Mouse (Mus musculus): ENCODE data around the gene Rassf6. TPM values are rescaled to one million over a fixed set of nuclear protein-coding genes. Genes with fewer than 3 reads are reported as not detected.

The Rassf6 gene
- polyA plus RNA-seq (2016; fragmentation: Nextera tagmentation; extraction: Ambion mirVana) = 0.41 and 0.73 TPM in 2 replicates

GRCm38 (mm10) chr5:90640286-90641217, at the start of gene Rassf6:
Gene Rassf6 (minus strand): TSS chr5:90640657.
- Histone ChIP-seq H3K9me3 (replicated peaks) (no peaks in the 10 kb centered on the region), H3K4me1 (peaks cover 7% of the 10 kb centered on the region), H3K27me3 (ENCODE audit: low read depth, poor library complexity, severe bottlenecking) (peaks cover 12% of the 10 kb centered on the region; the same call in 1 of the 2 replicates), H3K4me3 (peak within 1 kb of the TSS; percentile 56), H3K27ac (peak within 1 kb of the TSS; percentile 63), H3K36me3 (no peaks in the 10 kb centered on the region)
- DNase-seq (ENCODE audit: low spot score) = peak; percentile 48
- 12% methylated on average over 26 of the region's 26 CpGs for WGBS

DNA sequence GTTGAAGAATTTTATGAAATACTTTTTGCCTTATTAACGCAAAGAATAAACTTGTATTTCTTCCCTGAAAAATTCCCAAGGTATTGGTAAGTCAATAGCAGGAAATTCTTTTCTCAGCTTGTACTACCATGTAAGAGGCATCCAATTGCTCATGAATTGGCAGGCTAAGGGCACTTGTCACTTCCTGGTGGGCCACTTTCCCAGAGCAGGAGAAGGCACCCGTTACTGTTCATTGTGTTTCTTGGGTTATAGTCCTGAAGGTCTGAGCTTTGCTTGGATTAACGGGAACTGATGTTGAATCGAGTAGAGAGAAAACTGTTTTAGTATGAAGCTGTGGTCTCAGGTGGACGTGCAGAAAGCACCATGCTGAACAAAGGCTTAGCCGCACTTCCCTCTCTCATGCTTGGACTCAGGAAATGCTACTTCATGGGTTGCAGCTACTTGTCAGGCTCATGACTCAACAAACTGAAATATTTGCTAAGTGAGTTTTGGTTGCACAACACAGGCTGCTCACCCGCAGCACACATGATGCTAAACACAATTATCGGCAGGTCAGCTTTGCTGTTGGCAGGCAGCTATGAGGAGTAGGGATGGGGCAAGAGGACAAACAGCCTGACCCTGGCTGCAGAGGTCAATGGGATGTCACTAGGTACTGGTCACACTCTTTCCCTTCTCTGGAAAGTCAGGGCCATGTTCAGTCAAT, 49.1 kb upstream of the Rassf6 start:
- H3K27me3 ChIP-seq (ENCODE audit: low read depth, poor library complexity, severe bottlenecking) = no peaks in the 10 kb centered on the region
- 91% methylated on average over 8 of the region's 8 CpGs for WGBS
- no peaks in the 10 kb centered on the region for H3K36me3 ChIP-seq

DNA sequence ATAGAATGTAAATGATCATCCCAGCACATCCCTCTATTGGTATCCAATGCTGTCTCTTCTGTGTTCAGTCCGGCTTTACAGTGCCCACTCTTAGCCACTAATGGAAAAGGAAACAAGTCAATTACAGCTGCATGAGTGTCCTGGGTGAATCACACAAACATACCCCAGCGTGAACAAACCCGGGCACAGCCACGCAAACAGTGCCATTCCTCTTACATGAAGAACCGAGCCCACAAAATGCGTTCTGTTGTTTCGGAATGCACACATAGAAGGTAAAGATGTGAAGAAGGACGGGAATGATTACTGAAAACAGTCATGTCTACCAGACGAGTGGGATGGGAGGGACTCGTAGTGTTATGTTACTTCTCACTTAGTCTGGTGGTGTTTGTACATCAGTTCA, 47.5 kb upstream of the Rassf6 start:
- WGBS = 93% methylated on average over 10 of the region's 10 CpGs
- Histone ChIP-seq H3K36me3 (no peaks in the 10 kb centered on the region), H3K9me3 (replicated peaks) (no peaks in the 10 kb centered on the region), H3K27me3 (ENCODE audit: low read depth, poor library complexity, severe bottlenecking) (no peaks in the 10 kb centered on the region), H3K4me1 (no peaks in the 10 kb centered on the region), H3K27ac (no peak overlapping the region), H3K4me3 (no peak overlapping the region)
- DNase-seq (ENCODE audit: low spot score) = no peak

More for the DNA sequence above, 49.1 kb upstream of the Rassf6 start:
- H3K27ac ChIP-seq = no peak overlapping the region
- H3K9me3 ChIP-seq (replicated peaks) = no peaks in the 10 kb centered on the region
- H3K4me1 ChIP-seq = no peaks in the 10 kb centered on the region
- H3K4me3 ChIP-seq = no peak overlapping the region
- DNase-seq (ENCODE audit: low spot score) = no peak

DNA sequence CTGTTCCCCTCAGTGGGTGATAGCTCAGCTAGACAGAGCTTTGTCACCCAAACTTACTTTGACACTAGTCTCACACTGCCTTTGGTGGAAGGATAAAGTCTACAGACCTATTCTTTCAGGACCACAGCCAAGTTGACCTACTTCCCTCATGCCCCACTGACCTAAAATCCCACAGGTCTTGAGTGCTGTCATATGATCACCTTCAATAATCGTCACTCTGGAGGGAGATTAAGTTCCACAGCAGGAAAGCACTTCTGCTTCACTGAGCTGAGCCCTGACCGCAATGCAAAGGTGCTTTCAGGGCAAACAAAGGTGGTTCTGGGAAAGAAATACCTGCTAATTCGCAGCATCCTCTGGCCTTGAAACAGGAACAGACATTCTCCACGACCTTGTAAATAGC, 44.5 kb upstream of the Rassf6 start:
- no peaks in the 10 kb centered on the region for H3K36me3 ChIP-seq
- no peaks in the 10 kb centered on the region for H3K9me3 ChIP-seq (replicated peaks)
- no peaks in the 10 kb centered on the region for H3K27me3 ChIP-seq (ENCODE audit: low read depth, poor library complexity, severe bottlenecking)
- no peak overlapping the region for H3K27ac ChIP-seq
- no peaks in the 10 kb centered on the region for H3K4me1 ChIP-seq
- 61% methylated on average over 4 of the region's 4 CpGs for WGBS
- H3K4me3 ChIP-seq = no peak overlapping the region
- DNase-seq (ENCODE audit: low spot score) = no peak

DNA sequence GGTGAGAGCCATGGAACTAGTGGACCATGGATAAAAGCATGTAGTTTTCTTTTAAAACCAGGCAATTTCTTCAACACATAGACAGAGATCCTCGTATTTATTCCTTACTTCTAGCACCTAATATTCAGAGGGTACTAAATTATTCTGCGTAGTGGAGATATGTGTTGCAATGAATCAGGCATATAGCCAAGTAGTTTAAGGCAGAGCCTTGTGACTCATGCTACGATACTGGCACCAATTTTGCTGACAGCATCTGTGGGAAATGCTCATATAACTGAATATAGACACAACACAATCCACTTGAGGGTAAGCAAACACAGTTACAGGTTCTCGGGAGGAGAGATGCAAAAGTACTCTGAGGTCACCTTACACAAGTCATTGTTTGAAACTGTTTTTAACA, 41.4 kb upstream of the Rassf6 start:
- Histone ChIP-seq H3K4me1 (no peaks in the 10 kb centered on the region), H3K4me3 (no peak overlapping the region), H3K9me3 (replicated peaks) (no peaks in the 10 kb centered on the region), H3K36me3 (no peaks in the 10 kb centered on the region), H3K27ac (no peak overlapping the region), H3K27me3 (ENCODE audit: low read depth, poor library complexity, severe bottlenecking) (no peaks in the 10 kb centered on the region)
- 92% methylated on average over 4 of the region's 4 CpGs for WGBS
- no peak for DNase-seq (ENCODE audit: low spot score)

GRCm38 (mm10) chr5:90677560-90677959, 37.1 kb upstream of the Rassf6 start:
- Histone ChIP-seq H3K27ac (no peak overlapping the region), H3K9me3 (replicated peaks) (no peaks in the 10 kb centered on the region), H3K4me3 (no peak overlapping the region), H3K4me1 (no peaks in the 10 kb centered on the region), H3K27me3 (ENCODE audit: low read depth, poor library complexity, severe bottlenecking) (no peaks in the 10 kb centered on the region), H3K36me3 (no peaks in the 10 kb centered on the region)
- DNase-seq (ENCODE audit: low spot score) = no peak
- 85% methylated on average over 2 of the region's 2 CpGs for WGBS

DNA sequence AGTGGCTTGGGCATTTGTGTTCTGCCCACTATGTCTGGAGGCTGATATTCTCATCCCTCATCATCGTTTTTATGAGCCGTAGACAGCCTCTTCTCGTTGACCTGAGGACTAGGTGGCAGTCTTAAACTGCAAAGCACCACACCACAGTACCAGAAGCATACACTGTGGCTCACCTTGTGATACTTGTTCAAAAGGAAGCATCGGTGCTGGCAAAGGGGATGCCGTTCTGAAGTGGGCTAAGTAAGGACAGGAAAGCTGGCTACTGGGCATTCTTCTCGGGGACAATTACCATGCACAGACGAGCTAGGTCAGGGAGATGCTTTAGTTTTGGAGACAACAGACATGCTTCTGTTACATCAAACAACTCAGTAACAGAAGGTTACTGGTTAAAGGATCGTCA, 21.4 kb upstream of the Rassf6 start:
- Histone ChIP-seq H3K9me3 (replicated peaks) (no peaks in the 10 kb centered on the region), H3K27ac (no peak overlapping the region), H3K27me3 (ENCODE audit: low read depth, poor library complexity, severe bottlenecking) (no peaks in the 10 kb centered on the region), H3K4me1 (no peaks in the 10 kb centered on the region), H3K4me3 (no peak overlapping the region), H3K36me3 (no peaks in the 10 kb centered on the region)
- WGBS = 71% methylated on average over 8 of the region's 8 CpGs
- no peak for DNase-seq (ENCODE audit: low spot score)

GRCm38 (mm10) chr5:90661436-90661835, 21.0 kb upstream of the Rassf6 start:
- Histone ChIP-seq H3K36me3 (no peaks in the 10 kb centered on the region), H3K27me3 (ENCODE audit: low read depth, poor library complexity, severe bottlenecking) (no peaks in the 10 kb centered on the region), H3K27ac (no peak overlapping the region), H3K4me1 (no peaks in the 10 kb centered on the region), H3K4me3 (no peak overlapping the region), H3K9me3 (replicated peaks) (no peaks in the 10 kb centered on the region)
- peak; percentile 51 for DNase-seq (ENCODE audit: low spot score)
- WGBS = 20% methylated on average over 9 of the region's 9 CpGs

DNA sequence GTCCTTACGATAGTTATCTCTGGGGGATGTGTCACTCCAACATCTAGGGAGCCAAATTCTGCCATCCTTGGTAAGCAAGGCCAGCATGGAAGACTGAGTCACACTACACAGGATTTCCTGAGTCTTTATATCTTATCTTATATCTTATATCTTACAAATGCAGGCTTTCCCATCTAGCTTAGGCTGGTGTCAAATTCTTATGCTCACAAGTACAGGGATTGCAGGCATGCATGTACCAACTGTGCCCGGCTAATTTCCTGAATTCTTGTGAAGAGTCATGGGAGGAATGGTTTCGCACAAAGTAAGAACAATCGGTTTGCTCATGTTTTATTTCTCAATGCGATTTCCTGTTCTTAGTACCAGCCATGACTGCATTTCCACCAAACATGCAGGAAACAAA, 20.0 kb upstream of the Rassf6 start:
- Histone ChIP-seq H3K4me1 (peaks cover 4% of the 10 kb centered on the region; the same call in 1 of the 2 replicates), H3K36me3 (no peaks in the 10 kb centered on the region), H3K27me3 (ENCODE audit: low read depth, poor library complexity, severe bottlenecking) (no peaks in the 10 kb centered on the region), H3K9me3 (replicated peaks) (no peaks in the 10 kb centered on the region), H3K4me3 (no peak overlapping the region), H3K27ac (no peak overlapping the region)
- no peak for DNase-seq (ENCODE audit: low spot score)
- WGBS = 93% methylated on average over 5 of the region's 5 CpGs

DNA sequence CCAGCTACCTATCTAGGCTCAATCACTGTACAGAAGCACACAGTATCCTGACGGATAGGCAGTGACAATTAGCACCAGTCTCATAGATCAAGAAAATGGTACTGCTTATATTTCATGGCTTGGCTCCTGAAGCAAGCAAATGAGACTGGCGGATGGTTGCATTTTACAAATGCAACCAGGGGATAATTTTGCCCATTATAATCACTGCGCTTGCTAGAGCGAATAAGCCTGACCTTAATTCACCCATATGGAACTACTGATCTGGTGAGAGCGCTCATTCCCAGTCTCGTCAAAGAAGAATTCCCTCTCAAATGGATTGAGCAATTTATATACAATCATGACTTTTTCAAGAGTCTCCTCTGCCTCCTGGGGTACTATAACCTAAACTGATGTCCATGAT, 16.2 kb upstream of the Rassf6 start:
- H3K36me3 ChIP-seq = no peaks in the 10 kb centered on the region
- DNase-seq (ENCODE audit: low spot score) = no peak
- 91% methylated on average over 6 of the region's 6 CpGs for WGBS

DNA sequence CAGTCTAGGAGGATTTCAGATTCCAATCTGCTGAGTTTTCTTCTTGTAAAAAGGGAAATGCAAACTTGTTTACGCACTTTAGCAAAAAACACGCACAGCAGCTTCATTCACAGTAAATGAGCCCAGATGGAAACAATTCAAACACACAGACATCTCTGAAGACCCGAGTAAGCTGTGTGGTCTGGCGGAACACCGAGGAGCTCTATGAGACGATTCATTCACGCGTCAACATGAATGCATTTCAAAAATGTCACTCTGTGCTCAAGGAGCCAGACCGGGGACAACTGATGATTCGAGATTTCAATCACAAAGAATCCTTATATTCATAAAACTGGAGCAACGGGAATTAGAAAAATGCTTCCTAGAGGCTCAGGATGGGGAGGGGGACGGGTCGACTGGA, 15.4 kb upstream of the Rassf6 start:
- no peak for DNase-seq (ENCODE audit: low spot score)
- H3K9me3 ChIP-seq (replicated peaks) = no peaks in the 10 kb centered on the region
- H3K4me3 ChIP-seq = no peak overlapping the region
- WGBS = 75% methylated on average over 13 of the region's 13 CpGs
- H3K27me3 ChIP-seq (ENCODE audit: low read depth, poor library complexity, severe bottlenecking) = no peaks in the 10 kb centered on the region
- H3K4me1 ChIP-seq = peaks cover 4% of the 10 kb centered on the region; the same call in 1 of the 2 replicates
- no peaks in the 10 kb centered on the region for H3K36me3 ChIP-seq
- H3K27ac ChIP-seq = no peak overlapping the region

More for the DNA sequence above, 16.2 kb upstream of the Rassf6 start:
- no peaks in the 10 kb centered on the region for H3K9me3 ChIP-seq (replicated peaks)
- H3K27ac ChIP-seq = no peak overlapping the region
- peaks cover 4% of the 10 kb centered on the region; the same call in 1 of the 2 replicates for H3K4me1 ChIP-seq
- H3K27me3 ChIP-seq (ENCODE audit: low read depth, poor library complexity, severe bottlenecking) = no peaks in the 10 kb centered on the region
- H3K4me3 ChIP-seq = no peak overlapping the region

- Histone ChIP-seq H3K4me1 (peaks cover 4% of the 10 kb centered on the region; the same call in 1 of the 2 replicates), H3K27ac (no peak overlapping the region), H3K9me3 (replicated peaks) (no peaks in the 10 kb centered on the region), H3K4me3 (no peak overlapping the region), H3K36me3 (no peaks in the 10 kb centered on the region), H3K27me3 (ENCODE audit: low read depth, poor library complexity, severe bottlenecking) (no peaks in the 10 kb centered on the region)
- WGBS = 82% methylated on average over 5 of the region's 5 CpGs
- no peak for DNase-seq (ENCODE audit: low spot score)
Observed at GRCm38 (mm10) chr5:90654798-90655197, 14.3 kb upstream of the Rassf6 start.

- Histone ChIP-seq H3K4me3 (no peak overlapping the region), H3K4me1 (peaks cover 4% of the 10 kb centered on the region; the same call in 1 of the 2 replicates), H3K36me3 (no peaks in the 10 kb centered on the region), H3K9me3 (replicated peaks) (no peaks in the 10 kb centered on the region), H3K27me3 (ENCODE audit: low read depth, poor library complexity, severe bottlenecking) (no peaks in the 10 kb centered on the region), H3K27ac (no peak overlapping the region)
- DNase-seq (ENCODE audit: low spot score) = peak; percentile 47
- 11% methylated on average over 3 of the region's 3 CpGs for WGBS
Observed at GRCm38 (mm10) chr5:90652724-90653123, 12.3 kb upstream of the Rassf6 start.

All from limb, embryonic 10.5 days (tissue).